Comparison of ENCODE assay signal across 22 mouse cellular contexts in the genomic region with DNA sequence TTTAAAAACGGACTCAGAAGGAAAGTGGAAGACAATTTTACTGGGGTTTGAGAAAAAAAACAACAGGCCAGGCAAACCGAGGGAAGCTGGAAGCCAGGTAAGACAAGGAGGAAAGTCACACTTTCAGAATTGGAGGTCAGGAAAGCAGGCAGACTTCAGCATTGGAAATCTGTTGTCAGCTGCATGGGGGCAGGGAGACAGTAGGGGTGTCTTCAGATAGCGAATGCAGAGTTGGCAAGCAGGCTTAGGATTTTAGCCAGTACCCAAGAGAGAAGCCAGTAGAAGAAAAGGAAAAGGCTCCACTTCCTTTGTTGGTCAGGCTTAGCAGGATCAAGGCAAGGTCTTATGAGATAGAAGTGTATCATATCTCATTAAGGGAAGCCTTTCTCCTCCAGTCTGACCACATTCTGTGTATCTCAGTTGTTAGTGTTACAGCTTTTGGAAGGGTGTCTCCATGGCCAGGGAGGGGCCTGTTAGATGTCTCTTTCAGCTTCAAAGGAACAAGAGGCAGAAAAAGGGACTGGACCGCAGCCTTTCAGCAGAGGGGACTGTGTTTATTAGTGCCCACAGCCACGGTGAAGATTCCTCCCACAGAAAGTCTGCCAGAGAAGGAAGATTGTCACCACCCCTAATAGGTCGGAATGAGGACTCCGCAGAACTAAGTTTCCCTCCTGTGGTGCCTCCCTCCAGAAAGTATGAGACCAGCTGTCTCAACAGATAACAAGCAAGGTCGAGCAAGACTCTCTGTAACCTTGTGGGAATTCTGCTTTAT. TPM values are rescaled to one million over a fixed set of nuclear protein-coding genes. Genes with fewer than 3 reads are reported as not detected.
DNase-seq lines count a peak whose midpoint lies in the region; ATAC-seq and TF ChIP-seq lines count a peak whose summit lies in the region.
"Had no signal": no experiment of that assay in that cellular context is flagged by ENCODE, and none has a peak within 500 bp of the region (broad histone marks: within the 10 kb centered on the region; RNA-seq: fewer than 3 reads in every experiment).

No protein-coding gene starts in this region.

- no peak for TF ChIP-seq CTCF in testis, adult 2 months (IDR thresholded peaks at IDR 0.05; ENCODE audit: control insufficient read depth, insufficient read depth, insufficient replicate concordance, low read depth, low read length)

- H3K36me3 ChIP-seq in heart, embryonic 12.5 days: no peaks in the 10 kb centered on the region
- no peaks in the 10 kb centered on the region for H3K36me3 ChIP-seq in liver, embryonic 13.5 days
- H3K36me3 ChIP-seq in testis, adult 2 months (ENCODE audit: control insufficient read depth, insufficient read depth, low read length): no peaks in the 10 kb centered on the region
- H3K36me3 ChIP-seq: limb, embryonic 15.5 days; neural tube, embryonic 15.5 days had no signal

- TF ChIP-seq POLR2A in testis, adult 2 months (IDR thresholded peaks at IDR 0.05; ENCODE audit: control insufficient read depth, low read depth, low read length): no peak

- 28% methylated on average over 8 of the region's 8 CpGs for WGBS in heart, embryonic 12.5 days
- 29% methylated on average over 8 of the region's 8 CpGs for WGBS in liver, embryonic 13.5 days (ENCODE audit: insufficient replicate concordance)

- H3K4me1 ChIP-seq in heart, embryonic 12.5 days (replicated peaks): peaks cover 12% of the 10 kb centered on the region
- peaks cover 18% of the 10 kb centered on the region for H3K4me1 ChIP-seq in liver, embryonic 13.5 days (replicated peaks)
- no peaks in the 10 kb centered on the region for H3K4me1 ChIP-seq in testis, adult 2 months (ENCODE audit: control insufficient read depth, insufficient read depth, low read length)
- H3K4me1 ChIP-seq: limb, embryonic 15.5 days; neural tube, embryonic 15.5 days had no signal

- H3K9ac ChIP-seq in heart, embryonic 12.5 days: no peak overlapping the region
- no peak overlapping the region for H3K9ac ChIP-seq in liver, embryonic 13.5 days
- H3K9ac ChIP-seq: limb, embryonic 15.5 days; neural tube, embryonic 15.5 days had no signal

- no peaks in the 10 kb centered on the region for H3K9me3 ChIP-seq in heart, embryonic 12.5 days (replicated peaks)
- no peaks in the 10 kb centered on the region for H3K9me3 ChIP-seq in liver, embryonic 13.5 days (replicated peaks)
- H3K9me3 ChIP-seq: limb, embryonic 15.5 days; neural tube, embryonic 15.5 days had no signal

- intact Hi-C loops in heart, postnatal 14 days (cut with DNase I): no loop called here

- H3K4me3 ChIP-seq in heart, embryonic 12.5 days: no peak overlapping the region
- no peak overlapping the region for H3K4me3 ChIP-seq in liver, embryonic 13.5 days (replicated peaks)
- H3K4me3 ChIP-seq in testis, adult 2 months (ENCODE audit: control insufficient read depth, low read depth, low read length): no peak overlapping the region
- H3K4me3 ChIP-seq: limb, embryonic 15.5 days; neural tube, embryonic 15.5 days had no signal

- peak overlapping the region; percentile 38; the same call in 1 of the 2 replicates for H3K27ac ChIP-seq in heart, embryonic 12.5 days (ENCODE audit: poor library complexity, severe bottlenecking)
- H3K27ac ChIP-seq in liver, embryonic 13.5 days: peak overlapping the region; percentile 13; the same call in 1 of the 2 replicates
- peak overlapping the region; percentile 69 for H3K27ac ChIP-seq in testis, adult 2 months (ENCODE audit: control insufficient read depth, insufficient read depth, low read depth, low read length)
- H3K27ac ChIP-seq: limb, embryonic 15.5 days; macrophage; neural tube, embryonic 15.5 days had no signal

- no peaks in the 10 kb centered on the region for H3K27me3 ChIP-seq in heart, embryonic 12.5 days (replicated peaks)
- H3K27me3 ChIP-seq in liver, embryonic 13.5 days: no peaks in the 10 kb centered on the region
- H3K27me3 ChIP-seq in testis, adult 2 months (ENCODE audit: control insufficient read depth, insufficient read depth, low read length): no peaks in the 10 kb centered on the region
- H3K27me3 ChIP-seq: limb, embryonic 15.5 days; neural tube, embryonic 15.5 days; Patski had no signal

- peak; percentile 48; the same call in 1 of the 2 replicates for ATAC-seq in heart, embryonic 12.5 days (ENCODE audit: insufficient number of reproducible peaks, low FRiP score)
- peak; percentile 93 for ATAC-seq in liver, embryonic 13.5 days (ENCODE audit: low read depth)
- ATAC-seq: CD4-positive, CD25-positive, alpha-beta regulatory T cell, adult 4 months; Patski had no signal

- no peak for DNase-seq in heart, postnatal 14 days
- DNase-seq in c-Kit-positive CD71-positive TER-119-positive erythroid progenitor cells, embryonic 14.5 days (ENCODE audit: low spot score): peak; percentile 25
- DNase-seq in liver, embryonic 13.5 days: no peak
- no peak for DNase-seq in left cerebral cortex, adult 9 months (ENCODE audit: low spot score in 2 of 2)
- no peak for DNase-seq in lung, postnatal 14 days
- DNase-seq: cerebellum, adult 8-10 months; gastrocnemius, postnatal 36 days; kidney, adult 9 months; thymus, adult 18-20 months had no signal

- 0 out of 2 replicates have a peak overlapping the region, but pooled peaks have one; percentile 4 for H3K4me2 ChIP-seq in heart, embryonic 12.5 days
- peak overlapping the region; percentile 32 for H3K4me2 ChIP-seq in liver, embryonic 13.5 days
- H3K4me2 ChIP-seq: limb, embryonic 15.5 days; neural tube, embryonic 15.5 days had no signal

RNA-seq across cellular contexts. Expression of a gene that starts 18.0 kb away (rescaled TPM):
- 41.7 and 45.6 TPM in 2 replicates for polyA plus RNA-seq in heart, embryonic 12.5 days (2016; fragmentation: Nextera tagmentation; extraction: Ambion mirVana)
- total RNA-seq in heart, postnatal 14 days (2021): 100 to 1,000 TPM in 1 of 2 experiments, 10 to 100 TPM in 1; 94.6 to 114 TPM
- polyA plus RNA-seq in liver, embryonic 13.5 days (2015; fragmentation: Nextera tagmentation; extraction: Ambion mirVana): 12.9 and 14.2 TPM in 2 replicates
- 14.9 and 19.3 TPM in 2 replicates for polyA plus RNA-seq in testis, adult 2 months (2012; rRNA removed)

RNA-seq across cellular contexts. Expression of a gene that starts 33.2 kb away (rescaled TPM):
- not detected in 2 replicates for polyA plus RNA-seq in heart, embryonic 12.5 days (2016; fragmentation: Nextera tagmentation; extraction: Ambion mirVana)
- total RNA-seq in heart, postnatal 14 days (2021): not detected
- not detected in 2 replicates for polyA plus RNA-seq in liver, embryonic 13.5 days (2015; fragmentation: Nextera tagmentation; extraction: Ambion mirVana)
- not detected in 2 replicates for polyA plus RNA-seq in testis, adult 2 months (2012; rRNA removed)
- total RNA-seq: adrenal gland, adult 18-20 months; gastrocnemius, postnatal 36 days; layer of hippocampus, adult 18-20 months; left cerebral cortex, adult 8-10 months; monocyte, adult 5-6 weeks had no signal
- polyA plus RNA-seq: brain, embryonic 14.5 days; CD4-positive, CD25-positive, alpha-beta regulatory T cell, adult 4 months; embryonic facial prominence, embryonic 11.5 days; limb, embryonic 15.5 days; macrophage; neural tube, embryonic 15.5 days had no signal

Comparison
In these comparisons a context has a peak if more than half of its experiments do, and no peak if none do; other contexts are left out.
1. H3K27ac ChIP-seq: peak in every context shown above with its lines; median percentile 69 in testis, adult 2 months; 38 in heart, embryonic 12.5 days; 13 in liver, embryonic 13.5 days.